Mouse (Mus musculus): Measurements from ENCODE around the gene Deup1. TPM values are rescaled to one million over a fixed set of nuclear protein-coding genes. Genes with fewer than 3 reads are reported as not detected.

Gene Deup1
- polyA plus RNA-seq, 1 experiment = 0.08 TPM

DNA sequence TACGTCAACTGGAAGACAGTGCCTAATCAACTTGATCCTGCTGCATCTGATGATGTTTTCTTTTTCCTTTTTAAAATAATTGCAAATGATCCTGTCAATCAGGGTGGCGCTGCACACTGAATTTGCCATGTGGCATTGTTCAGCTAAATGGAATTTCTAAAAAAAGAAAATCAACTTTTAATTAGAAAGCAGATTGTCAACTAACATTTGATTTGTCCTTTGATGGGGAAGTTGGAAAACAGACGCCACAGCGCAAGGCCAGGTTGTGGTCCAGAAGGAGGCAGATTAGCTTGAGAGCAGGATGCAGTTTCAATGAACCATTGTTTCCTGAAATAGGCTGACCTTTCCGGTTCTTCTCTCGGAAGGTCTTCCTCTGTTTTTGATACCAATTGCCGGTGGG is 101.2 kb downstream of the Deup1 start:
- H3K4me3 ChIP-seq (ENCODE audit: insufficient read depth, low read length) = no peak overlapping the region
- H3K27ac ChIP-seq (ENCODE audit: insufficient read depth, low read length) = no peak overlapping the region
- TF ChIP-seq POLR2A (IDR thresholded peaks at IDR 0.05; ENCODE audit: extremely low read depth, insufficient read depth, low read length) (no peak), CTCF (IDR thresholded peaks at IDR 0.05; ENCODE audit: extremely low read depth, insufficient read depth, low read length) (no peak)
- no peaks in the 10 kb centered on the region for H3K4me1 ChIP-seq (ENCODE audit: control insufficient read depth, insufficient read depth, low read length)

DNA sequence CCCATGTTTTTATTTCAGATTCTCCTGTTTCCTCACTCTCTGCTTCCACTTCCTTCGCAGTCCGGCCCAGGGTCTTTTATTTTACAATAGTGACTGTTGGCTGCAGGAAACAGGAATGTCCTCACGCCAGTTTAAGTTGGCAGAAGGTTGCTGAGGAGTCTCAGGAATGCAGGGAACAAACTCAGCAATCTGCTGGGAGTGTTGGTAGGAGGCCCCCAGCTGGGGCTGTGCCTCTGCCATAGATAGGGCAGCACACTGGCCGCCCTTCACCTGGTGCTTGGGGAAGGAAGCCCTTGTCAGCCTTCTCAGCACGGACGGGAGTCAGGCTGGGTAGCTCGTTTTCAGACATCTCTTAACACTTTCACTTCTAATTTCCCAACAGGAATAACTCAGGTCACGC is 102.5 kb downstream of the Deup1 start:
- TF ChIP-seq CTCF (IDR thresholded peaks at IDR 0.05; ENCODE audit: extremely low read depth, insufficient read depth, low read length) (no peak), POLR2A (IDR thresholded peaks at IDR 0.05; ENCODE audit: extremely low read depth, insufficient read depth, low read length) (no peak)
- no peaks in the 10 kb centered on the region for H3K4me1 ChIP-seq (ENCODE audit: control insufficient read depth, insufficient read depth, low read length)
- H3K27ac ChIP-seq (ENCODE audit: insufficient read depth, low read length) = no peak overlapping the region
- no peak overlapping the region for H3K4me3 ChIP-seq (ENCODE audit: insufficient read depth, low read length)

DNA sequence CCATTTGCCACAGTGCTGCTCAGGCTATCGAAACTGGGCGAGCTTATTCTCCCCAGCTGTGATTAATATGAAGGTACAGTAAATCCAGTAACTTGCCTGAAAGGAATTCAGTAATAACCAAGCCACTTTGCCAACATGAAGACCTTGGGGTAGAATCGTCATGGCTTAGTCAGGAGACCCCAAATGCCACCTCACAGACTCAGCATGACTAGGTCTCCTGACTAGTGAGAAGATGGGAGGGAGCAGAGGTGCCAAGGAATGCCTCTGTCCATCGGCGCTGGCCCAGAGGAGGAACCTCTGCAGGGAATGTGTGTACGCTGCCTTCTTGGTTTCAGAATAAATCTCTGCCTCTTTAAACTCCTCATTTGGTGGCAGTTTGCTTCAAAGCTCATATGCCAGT is 104.1 kb downstream of the Deup1 start:
- TF ChIP-seq CTCF (IDR thresholded peaks at IDR 0.05; ENCODE audit: extremely low read depth, insufficient read depth, low read length) (no peak), POLR2A (IDR thresholded peaks at IDR 0.05; ENCODE audit: extremely low read depth, insufficient read depth, low read length) (no peak)
- no peak overlapping the region for H3K27ac ChIP-seq (ENCODE audit: insufficient read depth, low read length)
- H3K4me3 ChIP-seq (ENCODE audit: insufficient read depth, low read length) = no peak overlapping the region
- H3K4me1 ChIP-seq (ENCODE audit: control insufficient read depth, insufficient read depth, low read length) = no peaks in the 10 kb centered on the region

DNA sequence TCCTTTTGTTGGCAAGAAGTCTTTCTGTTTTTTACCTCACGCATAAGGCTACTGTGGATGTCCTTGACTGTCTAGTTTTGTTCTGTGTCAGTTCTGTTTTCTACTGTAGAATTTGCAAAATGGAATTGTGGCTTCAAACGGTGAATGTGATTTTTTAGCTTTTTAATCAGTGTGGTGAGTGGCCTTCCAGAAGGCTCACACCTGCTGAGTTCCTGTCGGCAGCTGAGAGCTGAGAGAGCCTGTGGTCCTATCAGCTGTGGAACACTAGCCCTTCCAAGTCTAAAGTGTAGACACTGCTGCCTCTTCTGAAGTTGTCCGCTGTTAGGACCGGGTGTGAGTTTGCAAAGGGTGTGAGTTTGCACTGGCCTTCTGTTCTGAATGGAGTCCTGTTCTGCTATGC is 104.8 kb downstream of the Deup1 start:
- TF ChIP-seq POLR2A (IDR thresholded peaks at IDR 0.05; ENCODE audit: extremely low read depth, insufficient read depth, low read length) (no peak), CTCF (IDR thresholded peaks at IDR 0.05; ENCODE audit: extremely low read depth, insufficient read depth, low read length) (no peak)
- Histone ChIP-seq H3K4me1 (ENCODE audit: control insufficient read depth, insufficient read depth, low read length) (no peaks in the 10 kb centered on the region), H3K27ac (ENCODE audit: insufficient read depth, low read length) (no peak overlapping the region), H3K4me3 (ENCODE audit: insufficient read depth, low read length) (no peak overlapping the region)

DNA sequence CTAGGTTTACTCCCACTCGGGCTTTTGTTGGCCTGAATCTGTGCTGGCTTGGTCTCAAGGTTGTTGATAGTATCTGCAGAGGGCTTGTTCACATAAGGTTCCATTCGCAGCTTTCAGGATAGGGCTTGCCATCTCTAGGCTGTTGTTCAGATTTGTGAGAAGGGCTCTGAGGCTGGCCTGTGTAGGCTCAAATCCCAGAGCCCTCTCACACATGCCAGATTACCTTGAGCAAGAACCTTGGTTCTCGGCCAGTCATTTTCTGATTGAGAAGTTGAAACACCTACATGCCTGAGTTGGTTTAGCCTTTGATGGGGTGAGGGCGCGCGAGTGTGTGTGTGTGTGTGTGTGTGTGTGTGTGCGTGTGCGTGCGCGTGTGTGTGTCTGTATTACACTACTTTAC is 105.4 kb downstream of the Deup1 start:
- no peak overlapping the region for H3K4me3 ChIP-seq (ENCODE audit: insufficient read depth, low read length)
- H3K27ac ChIP-seq (ENCODE audit: insufficient read depth, low read length) = no peak overlapping the region
- TF ChIP-seq POLR2A (IDR thresholded peaks at IDR 0.05; ENCODE audit: extremely low read depth, insufficient read depth, low read length) (no peak), CTCF (IDR thresholded peaks at IDR 0.05; ENCODE audit: extremely low read depth, insufficient read depth, low read length) (no peak)
- no peaks in the 10 kb centered on the region for H3K4me1 ChIP-seq (ENCODE audit: control insufficient read depth, insufficient read depth, low read length)

DNA sequence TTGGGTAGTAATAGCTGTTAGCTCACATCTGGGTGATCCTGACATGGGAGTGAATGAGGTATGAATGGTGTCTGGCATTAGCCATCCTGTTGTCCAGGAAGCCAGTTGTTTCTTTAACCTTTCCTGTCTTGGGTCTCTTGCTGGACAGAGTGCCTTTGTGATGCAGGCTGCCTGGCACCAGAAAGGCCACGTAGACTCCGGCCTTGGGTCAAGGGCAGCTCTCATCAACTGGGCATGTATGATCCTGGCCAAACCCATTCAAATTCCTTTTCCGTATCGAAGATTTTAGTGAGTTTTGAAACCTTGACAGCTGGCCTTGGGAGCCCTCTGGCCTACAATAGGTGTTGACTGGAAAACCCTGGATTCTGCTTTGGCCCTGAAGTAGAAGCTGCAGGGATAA is 109.8 kb downstream of the Deup1 start:
- no peak overlapping the region for H3K4me3 ChIP-seq (ENCODE audit: insufficient read depth, low read length)
- TF ChIP-seq POLR2A (IDR thresholded peaks at IDR 0.05; ENCODE audit: extremely low read depth, insufficient read depth, low read length) = no peak
- TF ChIP-seq CTCF (IDR thresholded peaks at IDR 0.05; ENCODE audit: extremely low read depth, insufficient read depth, low read length) = no peak
- H3K4me1 ChIP-seq (ENCODE audit: control insufficient read depth, insufficient read depth, low read length) = no peaks in the 10 kb centered on the region
- H3K27ac ChIP-seq (ENCODE audit: insufficient read depth, low read length) = no peak overlapping the region

DNA sequence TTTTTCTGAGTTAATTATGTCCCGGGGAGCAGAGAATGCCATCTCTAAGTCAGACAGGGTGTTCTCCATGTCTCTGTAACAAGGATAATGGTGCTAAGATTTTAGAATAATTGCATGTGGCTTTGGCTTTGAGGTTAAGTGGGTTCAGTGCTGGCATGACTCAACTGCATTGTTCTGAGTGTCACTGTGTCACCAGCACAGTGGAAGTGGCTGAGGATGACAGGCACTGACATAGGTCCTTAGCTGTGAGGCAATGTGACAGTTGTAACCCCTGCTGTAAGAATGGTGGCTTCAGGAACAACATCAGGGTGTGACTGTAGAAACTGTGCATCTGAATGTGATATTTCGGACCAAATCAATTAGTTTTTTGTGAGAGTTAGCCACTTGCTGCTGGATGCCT is 111.7 kb downstream of the Deup1 start:
- no peak overlapping the region for H3K27ac ChIP-seq (ENCODE audit: insufficient read depth, low read length)
- no peak for TF ChIP-seq POLR2A (IDR thresholded peaks at IDR 0.05; ENCODE audit: extremely low read depth, insufficient read depth, low read length)
- TF ChIP-seq CTCF (IDR thresholded peaks at IDR 0.05; ENCODE audit: extremely low read depth, insufficient read depth, low read length) = no peak

DNA sequence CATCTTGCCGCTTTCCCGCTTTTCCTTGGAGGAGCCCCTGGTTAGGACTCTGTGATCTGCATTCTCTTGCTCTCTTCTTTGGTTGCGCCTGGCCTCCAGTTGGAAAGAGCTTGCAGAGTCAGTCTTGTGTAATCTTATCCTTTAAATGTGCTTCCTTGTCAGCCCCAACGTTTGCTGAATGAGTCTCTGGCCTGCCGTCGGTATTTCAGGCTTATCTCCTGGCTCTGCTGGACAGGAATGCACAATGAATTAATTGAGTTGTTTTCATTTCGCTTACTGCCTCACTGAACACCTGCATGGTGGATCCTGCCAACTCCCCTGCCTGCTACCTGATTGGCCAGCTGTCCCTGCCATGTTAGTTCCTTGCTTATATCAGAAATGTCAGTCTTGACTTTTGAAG is 114.8 kb downstream of the Deup1 start:
- TF ChIP-seq POLR2A (IDR thresholded peaks at IDR 0.05; ENCODE audit: extremely low read depth, insufficient read depth, low read length) (no peak), CTCF (IDR thresholded peaks at IDR 0.05; ENCODE audit: extremely low read depth, insufficient read depth, low read length) (no peak)
- Histone ChIP-seq H3K4me1 (ENCODE audit: control insufficient read depth, insufficient read depth, low read length) (peaks cover 3% of the 10 kb centered on the region), H3K27ac (ENCODE audit: insufficient read depth, low read length) (no peak overlapping the region), H3K4me3 (ENCODE audit: insufficient read depth, low read length) (no peak overlapping the region)

More for the DNA sequence above, 111.7 kb downstream of the Deup1 start:
- Histone ChIP-seq H3K4me1 (ENCODE audit: control insufficient read depth, insufficient read depth, low read length) (no peaks in the 10 kb centered on the region), H3K4me3 (ENCODE audit: insufficient read depth, low read length) (no peak overlapping the region)

DNA sequence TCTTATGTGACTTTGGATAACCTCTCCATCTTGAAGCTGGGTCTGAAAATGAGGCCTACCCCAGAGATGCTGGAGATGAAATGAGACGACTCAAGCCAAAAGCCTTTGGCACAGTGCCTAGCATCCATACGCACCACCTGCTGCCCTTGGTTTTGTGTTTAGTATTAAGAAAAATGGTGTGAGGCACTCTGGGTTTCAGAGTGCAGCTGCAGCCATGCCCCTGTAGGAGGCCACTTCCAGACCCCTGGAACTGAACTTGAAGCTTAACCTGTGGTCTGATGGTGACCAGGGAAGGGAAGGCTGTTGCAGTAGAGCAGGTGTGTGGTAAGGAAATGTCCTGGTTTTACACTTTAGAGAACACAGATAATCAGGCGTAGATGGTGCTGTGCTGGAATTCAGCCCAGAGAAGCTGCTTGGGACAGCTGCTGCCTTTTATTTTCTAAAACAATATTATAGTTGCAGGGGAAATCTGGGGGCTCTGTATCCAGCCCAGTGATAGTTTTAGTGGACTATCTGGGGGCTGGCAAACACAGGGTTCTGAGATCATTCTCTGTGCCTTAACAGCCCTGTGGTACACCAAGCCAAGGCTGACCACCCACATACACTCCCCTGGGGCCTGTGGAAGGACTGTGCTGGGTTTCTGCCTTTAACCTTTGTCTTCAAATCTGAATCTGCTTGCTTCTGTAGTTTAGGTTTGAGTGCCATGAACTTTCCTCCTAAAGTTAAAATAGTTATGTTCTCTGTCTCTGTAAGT is 117.0 kb downstream of the Deup1 start:
- Histone ChIP-seq H3K4me3 (ENCODE audit: insufficient read depth, low read length) (no peak overlapping the region), H3K27ac (ENCODE audit: insufficient read depth, low read length) (no peak overlapping the region), H3K4me1 (ENCODE audit: control insufficient read depth, insufficient read depth, low read length) (peaks cover 7% of the 10 kb centered on the region)
- TF ChIP-seq POLR2A (IDR thresholded peaks at IDR 0.05; ENCODE audit: extremely low read depth, insufficient read depth, low read length) (no peak), CTCF (IDR thresholded peaks at IDR 0.05; ENCODE audit: extremely low read depth, insufficient read depth, low read length) (no peak)

Other genes with a start within 250 kb of the Deup1 start
- gene Smco4, start 134.5 kb downstream of the Deup1 start, polyA plus RNA-seq (2012; rRNA removed) = 4.0 and 4.2 TPM in 2 replicates
- gene Slc36a4, start 81.8 kb upstream of the Deup1 start, polyA plus RNA-seq (2012; rRNA removed) = 23.3 and 25.0 TPM in 2 replicates
- gene Mtnr1b, start 246.6 kb upstream of the Deup1 start, polyA plus RNA-seq (2012; rRNA removed) = not detected in 2 replicates

All from cortical plate, adult 2 months (tissue).